Mouse (Mus musculus) inflammation-experienced regulatory T-cells, adult 6 months (primary cell): ENCODE results near the gene Abcc4. TPM values are rescaled to one million over a fixed set of nuclear protein-coding genes. Genes with fewer than 3 reads are reported as not detected.

ENCODE experiments used
- ATAC-seq: one replicate; pipeline ENCODE4 v1.8.0; 2017
- polyA plus RNA-seq, 3 experiments: library from polyadenylated mRNA; unstranded; fragments of 100-300 nt; shearing (Covaris generic); gene quantifications; one replicate each; pipeline ENCODE4 v1.2.1; 2017

Abcc4 gene
- polyA plus RNA-seq, 3 experiments from 2014 or later: 7.2 to 9.6 (median 8.2) TPM

DNA sequence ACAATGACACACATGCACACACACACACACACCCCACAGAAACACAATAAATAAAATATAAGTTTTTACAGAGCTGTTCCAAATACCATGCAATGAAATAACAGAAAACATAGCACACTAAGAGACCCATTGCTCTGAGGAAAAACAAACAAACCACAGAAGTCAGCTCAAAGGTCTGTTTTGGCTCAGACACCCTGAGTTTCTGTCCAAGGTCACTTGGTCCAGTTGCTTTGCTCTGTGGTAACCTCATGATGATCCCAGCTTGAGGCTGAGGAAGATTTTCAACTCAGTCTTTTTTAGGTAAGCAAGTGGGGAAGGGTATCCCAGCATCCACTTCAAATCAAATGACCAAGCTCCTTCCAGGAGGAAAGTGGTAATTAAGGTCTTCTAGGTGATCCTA, 4.9 kb upstream of the Abcc4 start:
- ATAC-seq: no peak

DNA sequence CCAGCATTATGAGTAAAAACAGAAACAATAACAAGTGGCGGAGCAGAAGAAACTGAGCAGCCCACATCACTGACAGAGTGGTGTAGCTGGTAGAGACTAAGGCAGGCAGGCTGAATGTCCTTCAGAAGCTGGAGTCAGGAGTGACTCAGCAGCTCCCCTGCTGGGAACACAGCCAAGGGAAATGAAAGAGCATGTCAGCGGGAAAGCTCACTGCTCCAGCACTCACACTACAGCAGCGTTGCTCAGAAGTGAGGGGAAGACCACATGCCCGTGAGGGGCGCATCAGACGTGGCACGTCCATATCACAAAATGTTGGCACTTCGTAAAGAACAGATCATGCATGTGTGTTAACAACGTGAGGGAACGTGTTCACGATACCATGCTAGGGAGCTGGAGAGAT, 3.7 kb upstream of the Abcc4 start:
- ATAC-seq: no peak

DNA sequence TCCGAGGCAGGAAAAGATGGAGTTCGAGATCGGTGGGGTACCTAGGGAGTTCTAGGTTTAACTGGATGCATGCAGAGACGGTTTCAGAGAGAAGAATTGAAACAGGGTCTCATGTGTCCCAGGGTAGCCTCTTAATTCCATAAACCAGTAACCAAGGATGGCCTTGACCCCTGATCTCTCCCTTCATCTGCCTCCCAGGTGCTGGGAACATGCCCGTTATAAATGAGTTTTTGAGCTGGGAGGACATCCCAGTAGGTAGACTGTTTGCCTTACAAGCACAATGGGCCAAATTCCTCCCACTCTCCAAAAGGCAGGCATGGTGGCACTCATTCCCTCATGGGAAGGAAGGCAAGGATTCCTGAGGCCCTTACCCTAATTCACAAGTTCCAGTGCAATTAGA, 2.1 kb upstream of the Abcc4 start:
- ATAC-seq: no peak

DNA sequence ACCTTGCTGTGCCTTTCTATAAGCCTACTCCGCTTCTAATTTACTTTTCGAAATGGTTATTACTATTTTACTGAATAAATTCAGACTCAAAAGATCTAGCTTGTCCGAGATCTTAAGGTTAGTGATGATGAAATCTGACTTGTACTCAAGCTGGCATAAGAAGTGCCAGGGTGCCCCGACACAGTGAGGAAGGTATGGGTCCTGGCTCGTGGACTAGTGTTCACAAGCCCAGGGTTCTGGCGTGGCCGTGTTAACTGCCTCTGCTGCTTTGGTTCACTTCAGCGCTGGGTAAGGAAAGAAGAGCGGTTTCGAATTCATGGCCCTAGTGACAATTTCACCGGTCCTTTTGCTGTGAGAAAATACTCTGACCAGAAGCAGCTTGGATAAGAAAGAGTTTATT, 943 bp upstream of the Abcc4 start:
- no peak for ATAC-seq

DNA sequence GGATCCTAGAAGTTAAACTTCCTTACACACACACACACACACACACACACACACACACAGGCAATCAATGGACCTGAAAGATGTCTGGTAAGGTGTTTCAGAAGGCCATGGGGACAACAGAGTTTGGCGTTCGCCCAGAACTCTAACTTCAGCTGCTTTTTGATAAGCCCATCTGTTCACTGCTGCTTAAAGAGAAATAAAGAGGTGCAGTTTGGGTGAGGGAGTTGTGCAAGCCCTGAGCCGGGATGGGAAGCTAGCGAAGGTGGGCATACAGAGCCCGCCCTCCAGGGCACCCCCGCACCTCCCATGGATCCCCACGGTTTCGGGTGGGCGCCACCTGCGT, 583 bp downstream of the Abcc4 start:
- no peak for ATAC-seq

DNA sequence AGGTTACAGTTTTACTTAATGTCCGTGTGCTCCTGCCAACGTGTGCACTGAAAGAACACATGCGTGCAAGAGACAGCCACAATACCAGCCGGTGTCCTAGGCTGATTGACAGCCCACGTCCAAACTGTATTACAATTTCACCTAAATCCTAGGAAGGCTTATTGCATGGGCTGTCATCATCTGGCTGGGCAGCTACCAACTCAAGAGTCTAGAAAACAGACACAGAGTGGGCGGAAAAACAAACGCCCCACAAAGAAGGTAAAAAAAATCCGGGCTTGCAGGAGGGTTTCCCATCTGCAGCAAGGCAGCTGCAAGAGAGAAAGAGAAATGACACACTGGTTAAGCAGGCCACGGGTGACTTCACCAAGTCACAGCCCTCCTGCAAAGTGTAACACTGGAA, 2.7 kb downstream of the Abcc4 start:
- no peak for ATAC-seq

DNA sequence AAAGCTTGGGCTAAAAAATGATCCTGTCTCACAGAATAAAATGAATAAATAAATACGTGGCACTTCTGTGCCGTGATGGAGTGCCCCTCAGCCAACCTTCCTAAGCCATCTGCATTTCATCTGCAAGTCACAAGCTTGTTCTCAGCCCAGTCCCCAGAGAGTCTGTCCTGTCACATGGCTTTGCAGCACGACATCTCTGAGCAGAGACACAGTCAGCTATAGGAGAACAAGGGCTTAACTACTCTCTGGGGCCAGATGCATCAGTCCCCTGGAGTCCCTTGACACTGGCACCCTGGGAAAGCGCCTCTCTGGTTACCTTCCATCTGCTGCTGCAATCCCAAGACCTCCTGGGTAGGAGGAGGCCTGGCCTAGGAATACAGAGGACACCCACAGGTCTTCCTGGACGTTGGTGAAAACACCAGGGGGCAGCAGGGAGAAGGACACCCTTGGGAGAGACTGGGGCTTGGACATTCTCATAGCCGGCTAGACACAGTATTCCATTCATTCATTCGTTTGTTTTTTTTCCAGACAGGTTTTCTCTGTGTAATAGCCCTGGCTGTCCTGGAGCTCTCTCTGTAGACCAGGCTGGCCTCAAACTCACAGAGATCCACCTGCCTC, 3.9 kb downstream of the Abcc4 start:
- no peak for ATAC-seq

DNA sequence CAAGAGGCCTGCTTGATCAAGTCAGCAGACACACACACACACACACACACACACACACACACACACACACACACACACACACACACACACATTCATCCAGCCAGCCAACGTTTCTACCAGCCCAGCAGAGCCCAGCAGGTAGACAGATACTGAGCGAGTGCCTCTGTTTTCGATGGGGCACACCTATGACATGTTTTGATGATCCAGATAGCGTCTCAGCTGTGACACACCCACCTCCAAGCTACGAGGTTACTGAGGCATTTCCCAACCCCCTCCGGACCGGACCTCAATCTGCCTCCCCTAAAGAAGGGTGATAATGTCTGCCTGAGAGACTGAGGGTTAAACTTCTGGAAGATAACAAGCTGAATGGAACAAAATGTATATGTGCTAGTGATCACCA, 5.4 kb downstream of the Abcc4 start:
- ATAC-seq: peak; percentile 35

DNA sequence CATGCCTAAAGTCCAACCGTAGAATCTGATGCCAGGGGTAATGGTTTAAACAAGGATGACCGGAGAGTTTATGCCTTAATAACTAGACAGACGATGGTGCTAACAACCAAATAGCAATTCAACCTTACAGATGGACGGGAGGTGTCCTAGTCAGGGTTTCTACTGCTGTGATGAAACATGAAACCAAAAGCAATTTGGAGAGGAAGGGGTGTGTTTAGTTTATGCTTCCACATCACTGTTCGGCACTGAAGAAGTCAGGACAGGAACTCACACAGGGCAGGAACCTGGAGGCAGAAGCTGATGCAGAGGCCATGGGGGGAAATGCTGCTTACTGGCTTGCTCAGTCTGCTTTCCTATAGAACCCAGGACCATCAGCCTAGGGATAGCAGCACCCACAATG, 6.1 kb downstream of the Abcc4 start:
- ATAC-seq: peak; percentile 92

DNA sequence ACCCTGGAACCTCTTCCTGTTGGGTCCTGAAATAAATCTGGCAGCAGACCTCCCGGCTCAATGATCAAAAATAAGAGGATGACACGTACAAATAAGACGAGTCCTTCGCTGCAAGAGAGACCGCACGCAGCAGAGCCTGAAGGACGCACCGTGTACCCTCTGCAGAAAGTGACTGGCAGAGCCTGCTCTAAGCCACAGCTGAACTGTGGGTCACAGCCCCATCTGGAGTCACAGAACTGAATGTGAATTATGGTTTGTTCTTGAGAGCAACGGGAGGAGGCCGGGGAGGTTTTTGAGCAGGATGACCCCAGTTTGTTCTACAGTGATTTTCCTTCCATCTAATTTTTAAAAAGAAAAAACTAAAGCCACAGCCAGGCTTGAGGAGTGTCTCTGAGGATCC, 6.5 kb downstream of the Abcc4 start:
- ATAC-seq: no peak

DNA sequence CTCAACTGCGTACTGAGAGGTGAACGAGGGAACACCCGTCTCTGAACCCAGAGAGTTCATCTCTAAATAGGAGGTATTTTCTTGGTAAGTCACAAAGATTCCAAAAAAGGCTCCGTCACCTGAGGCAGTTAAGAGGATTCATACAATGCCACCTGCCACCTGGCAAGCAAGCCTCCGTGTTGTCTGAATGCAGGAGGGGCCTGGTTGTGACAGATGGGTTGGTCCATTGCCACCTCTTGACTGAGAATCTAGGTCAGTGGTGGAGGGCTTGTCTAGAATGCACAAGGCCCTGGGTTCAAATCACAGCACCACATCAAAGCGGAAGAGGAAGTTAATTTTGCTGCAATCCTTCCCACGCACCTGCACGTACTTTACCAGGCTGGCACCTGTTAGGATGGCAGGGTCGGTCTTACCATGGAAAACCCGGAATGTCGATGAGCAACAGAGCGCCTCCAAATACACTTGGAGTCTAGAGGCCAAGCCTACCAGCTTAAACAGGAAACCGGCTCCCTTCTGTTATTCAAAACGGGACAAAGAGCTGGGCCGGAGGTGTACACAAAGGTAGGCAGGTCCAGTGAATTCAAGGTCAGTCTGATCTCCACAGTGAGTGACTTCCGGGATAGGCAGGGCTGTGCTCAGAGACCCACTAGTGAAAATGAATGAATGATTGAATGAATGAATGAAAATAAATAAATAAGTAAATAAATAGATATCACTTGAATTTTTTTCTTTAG, 9.3 kb downstream of the Abcc4 start:
- ATAC-seq: no peak

DNA sequence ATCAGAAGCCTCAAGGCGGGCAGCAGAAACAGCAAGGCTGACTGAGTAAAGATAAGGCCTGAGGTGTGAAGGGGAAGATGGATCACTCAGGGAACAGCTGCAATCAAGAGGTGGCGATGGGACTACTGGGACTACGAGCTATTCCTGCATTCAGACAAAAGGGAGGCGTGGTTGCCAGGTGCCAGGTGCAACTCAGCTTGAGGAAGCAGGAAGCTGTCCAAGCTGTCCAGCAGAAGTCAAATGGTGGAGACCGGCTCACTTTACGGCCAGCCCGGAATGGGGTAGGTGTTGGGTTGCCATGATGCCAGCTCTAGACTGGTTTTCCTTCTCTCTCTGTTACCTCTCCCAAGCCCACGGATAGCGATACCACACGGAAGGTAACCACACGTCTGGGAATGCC, 10.2 kb downstream of the Abcc4 start:
- no peak for ATAC-seq

DNA sequence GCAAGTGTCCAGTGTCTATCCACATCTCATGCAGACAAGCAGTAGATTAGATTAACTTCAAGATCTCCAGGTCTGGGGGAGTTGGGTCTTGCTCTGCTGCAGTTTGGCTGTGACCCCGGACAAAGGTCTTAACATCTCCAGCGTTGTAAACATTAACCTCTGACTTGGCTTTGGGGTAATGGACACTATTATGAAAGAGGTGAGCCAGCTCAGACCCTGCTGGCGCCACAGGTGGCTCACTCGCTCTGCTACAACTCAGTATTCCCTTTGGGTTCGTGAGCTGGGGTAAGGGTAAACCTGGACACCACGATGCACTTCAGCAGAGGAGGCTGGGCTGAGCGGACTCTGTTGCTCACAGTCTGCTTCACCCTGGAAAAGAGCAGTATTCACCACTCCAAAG, 11.7 kb downstream of the Abcc4 start:
- ATAC-seq: no peak

DNA sequence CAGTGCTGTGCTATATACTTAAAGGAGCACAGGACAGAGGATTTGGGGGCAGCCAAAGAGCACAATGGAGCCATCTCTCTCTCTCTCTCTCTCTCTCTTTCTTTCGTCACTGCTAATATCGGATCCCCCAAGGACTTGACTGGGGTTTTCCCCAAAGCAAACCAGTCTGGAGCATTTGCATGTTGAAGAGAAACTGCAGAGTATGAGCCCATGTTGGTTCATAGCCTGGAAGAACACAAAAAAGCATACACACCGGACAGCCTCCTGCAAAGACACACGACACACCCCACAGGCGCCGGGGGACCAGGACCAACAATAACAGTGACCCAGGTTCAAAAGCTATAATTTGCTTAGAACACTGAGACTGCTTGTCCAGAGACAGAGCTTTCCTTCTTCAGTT, 14.1 kb downstream of the Abcc4 start:
- ATAC-seq: peak; percentile 81

DNA sequence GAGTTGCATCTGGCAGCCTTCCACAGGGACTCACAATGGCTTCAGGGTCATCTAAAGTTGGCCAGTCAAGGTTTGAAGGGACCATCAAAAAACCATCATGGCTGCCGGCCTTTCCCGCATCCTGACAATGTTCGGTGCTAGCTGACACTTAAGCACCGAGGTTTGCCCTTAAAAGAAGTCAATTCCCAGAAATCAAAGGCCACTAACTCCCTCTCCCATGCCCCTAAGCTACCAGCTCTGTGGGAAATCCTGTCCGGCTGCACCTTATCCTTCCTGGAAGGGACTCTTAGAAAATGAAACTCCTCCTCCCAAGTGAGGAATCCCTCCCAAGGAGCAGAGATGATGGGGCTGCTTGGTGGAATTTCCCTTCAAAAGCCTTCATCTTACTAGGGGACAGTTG, 14.6 kb downstream of the Abcc4 start:
- ATAC-seq: peak; percentile 7

DNA sequence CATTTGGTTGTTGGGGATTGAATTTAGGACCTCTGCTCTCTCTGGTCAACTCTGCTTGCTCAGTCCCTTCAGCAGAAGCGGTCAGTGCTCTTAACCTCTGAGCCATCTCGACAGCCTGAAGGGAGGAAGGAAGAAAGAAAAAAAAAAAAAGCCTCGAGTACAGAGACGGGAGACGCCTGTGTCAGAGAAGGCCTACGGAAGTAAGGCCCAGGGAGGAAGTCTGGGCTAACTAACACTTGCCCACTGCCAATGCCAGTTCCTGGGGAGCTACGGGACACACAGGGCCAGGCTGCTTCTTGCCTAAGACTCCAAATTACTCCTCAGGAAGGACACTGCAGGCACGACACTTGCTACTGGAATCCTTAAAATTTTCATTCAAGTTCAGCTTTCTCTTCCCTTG, 15.1 kb downstream of the Abcc4 start:
- ATAC-seq: no peak

DNA sequence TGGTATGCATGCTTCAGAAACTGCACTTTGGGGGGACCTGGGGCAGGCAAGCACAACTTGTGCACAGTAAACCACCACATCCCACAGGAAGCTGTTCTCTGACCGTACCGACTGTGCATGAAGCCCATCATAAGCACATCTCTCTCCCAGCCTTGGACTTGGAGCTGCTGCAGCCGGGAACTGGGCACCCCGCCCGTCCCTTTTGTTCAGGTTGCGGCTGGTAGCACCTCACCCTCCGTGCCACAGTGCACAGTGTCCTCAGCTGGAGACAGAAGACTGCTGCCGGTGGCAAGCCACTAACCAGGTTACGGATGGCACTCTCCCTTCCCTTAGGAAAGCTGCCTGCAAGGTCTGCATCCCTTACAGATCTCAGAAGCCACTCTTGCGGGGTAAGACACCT, 15.7 kb downstream of the Abcc4 start:
- ATAC-seq: no peak

DNA sequence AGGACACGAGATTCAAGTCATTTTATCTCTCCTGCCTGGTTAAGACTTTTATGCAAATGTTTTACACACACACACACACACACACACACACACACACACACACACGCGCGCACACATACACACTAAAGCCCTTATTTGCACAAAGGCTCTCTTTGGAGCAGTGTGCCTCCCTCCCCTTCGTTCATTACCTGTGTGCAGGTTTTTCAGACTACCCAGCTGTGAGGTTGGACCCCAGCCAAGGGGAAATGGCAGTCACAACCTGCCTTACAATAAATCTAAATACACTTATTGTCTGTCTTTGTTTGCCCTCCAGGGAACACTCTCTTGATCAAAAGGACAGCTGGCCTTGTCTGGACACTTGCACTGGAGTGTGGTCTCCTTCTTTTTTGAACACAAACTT, 17.4 kb downstream of the Abcc4 start:
- no peak for ATAC-seq

DNA sequence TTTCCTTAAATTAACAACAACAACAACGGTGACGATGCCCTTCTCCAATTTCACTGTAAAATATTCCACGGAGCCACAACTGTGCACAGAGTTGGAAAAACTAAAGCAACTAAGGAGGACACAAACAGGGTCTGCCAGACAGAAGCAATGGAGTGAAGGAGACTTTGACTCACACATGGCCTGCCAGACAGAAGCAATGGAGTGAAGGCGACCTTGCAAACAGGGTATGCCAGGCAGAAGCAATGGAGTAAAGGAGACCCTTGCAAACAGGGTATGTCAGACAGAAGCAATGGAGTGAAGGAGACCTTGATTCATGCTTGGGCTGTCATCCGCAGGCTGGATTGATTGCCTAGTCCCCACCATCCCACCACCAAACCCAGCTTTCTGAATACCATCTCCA, 19.2 kb downstream of the Abcc4 start:
- ATAC-seq: no peak

DNA sequence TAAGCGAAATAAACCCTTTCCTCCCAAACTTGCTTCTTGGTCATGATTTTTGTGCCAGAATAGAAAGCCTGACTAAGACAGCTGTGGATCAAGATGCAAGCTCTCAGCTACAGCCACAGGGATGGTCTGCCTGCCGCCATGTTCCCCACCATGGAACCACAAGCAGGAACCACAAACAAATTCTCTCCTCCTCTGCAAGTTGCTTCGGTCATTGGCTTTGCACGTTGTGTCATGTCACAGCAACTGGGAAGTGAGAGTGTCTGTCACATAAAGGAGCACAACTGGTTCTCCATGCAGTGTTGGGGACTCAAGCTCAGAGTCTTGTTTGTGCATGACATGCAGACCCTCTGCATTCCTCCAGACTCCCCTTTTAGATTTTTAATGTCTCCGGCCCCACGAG, 20.4 kb downstream of the Abcc4 start:
- no peak for ATAC-seq

DNA sequence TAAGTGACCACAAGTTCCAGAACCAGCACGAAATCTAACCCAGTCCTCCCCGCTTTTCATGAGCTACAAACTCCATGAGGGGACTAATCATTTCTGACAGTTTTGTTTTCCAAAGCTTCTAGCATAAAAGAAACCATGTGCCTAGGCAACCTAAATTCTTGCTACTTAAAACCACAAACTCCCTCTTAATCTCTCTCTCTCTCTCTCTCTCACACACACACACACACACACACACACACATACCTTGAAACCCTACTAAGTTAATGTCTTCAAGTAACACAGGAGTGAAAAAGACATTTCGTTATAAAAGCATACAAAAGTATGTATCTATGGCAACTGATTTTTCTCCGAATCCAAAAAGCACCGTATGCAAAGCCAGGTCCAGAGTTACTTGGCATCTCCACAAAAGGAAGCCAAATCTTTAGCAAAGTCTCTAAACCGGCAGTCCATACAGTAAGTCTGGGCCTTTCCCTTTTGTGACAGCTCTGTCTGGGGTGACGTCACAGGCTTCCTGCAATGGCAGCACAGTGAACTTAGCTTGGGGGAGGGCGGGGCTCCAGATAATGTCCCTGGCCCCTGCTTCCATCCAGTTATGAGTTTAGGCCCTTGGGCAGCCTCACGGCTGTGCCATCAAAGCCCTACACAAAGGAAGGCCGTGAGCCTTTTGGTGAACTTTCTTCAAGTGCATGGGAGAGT, 23.5 kb downstream of the Abcc4 start:
- peak; percentile 95 for ATAC-seq

DNA sequence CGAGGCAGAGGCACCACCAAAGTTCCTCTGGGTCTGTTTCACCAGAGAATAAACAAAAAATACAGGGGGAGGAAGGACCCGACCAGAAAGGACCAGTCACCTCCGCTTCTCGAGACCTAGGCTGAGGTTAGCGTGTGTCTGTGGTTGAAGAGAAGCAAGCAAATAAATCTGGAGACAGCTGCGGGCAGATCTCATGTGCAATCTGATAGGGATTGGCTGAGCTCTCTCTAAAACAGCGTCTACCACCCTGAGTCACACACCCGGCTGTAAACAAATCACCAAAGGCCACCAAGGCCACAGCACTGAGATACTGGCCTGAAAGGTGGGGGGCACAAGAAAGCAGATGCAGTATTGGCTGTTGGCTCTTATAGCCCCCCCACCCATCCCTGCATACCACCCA, 24.9 kb downstream of the Abcc4 start:
- no peak for ATAC-seq

DNA sequence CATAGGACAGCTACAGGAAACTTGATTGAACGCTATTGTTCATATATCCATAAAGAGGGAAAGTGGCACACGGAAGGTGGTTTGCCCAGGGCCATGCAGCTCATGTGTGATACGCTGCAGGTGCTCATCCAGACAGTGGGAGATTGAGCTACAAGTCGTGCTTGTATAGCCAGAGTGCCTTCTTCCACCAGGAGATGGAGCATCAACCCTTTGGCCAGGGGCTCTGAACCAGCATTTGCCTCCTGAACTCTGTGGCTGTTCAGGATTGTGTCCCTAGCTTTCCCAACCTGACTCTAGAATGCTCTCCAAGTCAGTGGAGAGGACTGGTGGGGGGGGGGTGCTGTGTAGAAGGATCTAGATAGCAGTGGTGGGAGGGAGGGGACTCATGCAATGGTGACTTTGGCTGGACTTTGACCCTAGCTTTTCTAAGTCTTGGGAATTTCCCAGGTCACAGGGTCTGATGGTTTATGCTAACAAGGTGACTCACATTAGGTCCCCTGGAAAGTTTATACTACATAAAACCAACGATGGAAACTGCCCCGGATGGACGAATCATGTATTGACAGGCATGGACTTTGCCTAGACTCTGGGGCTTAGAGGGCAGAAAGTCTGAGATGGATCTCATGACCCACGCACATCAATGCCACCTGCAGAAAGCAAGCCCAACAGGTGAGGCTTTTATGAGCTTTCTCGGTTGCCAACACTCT, 27.6 kb downstream of the Abcc4 start:
- no peak for ATAC-seq
